Mouse (Mus musculus) adrenal gland, postnatal 36 days (tissue): ENCODE results near the gene Trappc12. TPM values are rescaled to one million over a fixed set of nuclear protein-coding genes. Genes with fewer than 3 reads are reported as not detected.
A peak's percentile ranks its signal among the peaks of the same experiment; 100 is the strongest.

Source experiments
- DNase-seq, 2 experiments: peaks; one replicate each; pipeline ENCODE4 v3.0.0; 2021; ENCODE audit warnings: mixed read lengths in 1 of 2
- long read RNA-seq, 2 experiments: library from polyadenylated mRNA; stranded (forward); transcript quantifications; one replicate each; pipeline ENCODE4 v2.0.0; 2021; ENCODE audit warnings: borderline sequencing depth in 2 of 2
- total RNA-seq, 2 experiments: library from RNA; stranded (reverse); gene quantifications; 2 replicates each; pipeline ENCODE4 v1.2.3; 2021

The Trappc12 gene
- total RNA-seq: 10 to 100 TPM; 35.8 to 43.0 TPM
- long read RNA-seq, experiment 1, transcript Trappc12-201 (12 exons, 3,377 nt): minor isoform, 7 of 37 reads
- long read RNA-seq, experiment 1, transcript Trappc12-202 (12 exons, 3,230 nt): major isoform, 13 of 37 reads
- long read RNA-seq, experiment 1, partial matches to known transcripts: 15 of 37 reads
- long read RNA-seq, experiment 1, other reads (novel, unspliced or antisense): 2 of 37 reads
- long read RNA-seq, experiment 2, transcript Trappc12-201 (12 exons, 3,377 nt): major isoform, 7 of 19 reads
- long read RNA-seq, experiment 2, transcript Trappc12-202 (12 exons, 3,230 nt): major isoform, 7 of 19 reads
- long read RNA-seq, experiment 2, partial matches to known transcripts: 2 of 19 reads
- long read RNA-seq, experiment 2, other reads (novel, unspliced or antisense): 3 of 19 reads

GRCm38 (mm10) chr12:28750021-28750633 is at the start of gene Trappc12:
Gene Trappc12, minus strand, starts transcription at chr12:28750472.
- peak; percentile 89 to 94 for DNase-seq

DNA sequence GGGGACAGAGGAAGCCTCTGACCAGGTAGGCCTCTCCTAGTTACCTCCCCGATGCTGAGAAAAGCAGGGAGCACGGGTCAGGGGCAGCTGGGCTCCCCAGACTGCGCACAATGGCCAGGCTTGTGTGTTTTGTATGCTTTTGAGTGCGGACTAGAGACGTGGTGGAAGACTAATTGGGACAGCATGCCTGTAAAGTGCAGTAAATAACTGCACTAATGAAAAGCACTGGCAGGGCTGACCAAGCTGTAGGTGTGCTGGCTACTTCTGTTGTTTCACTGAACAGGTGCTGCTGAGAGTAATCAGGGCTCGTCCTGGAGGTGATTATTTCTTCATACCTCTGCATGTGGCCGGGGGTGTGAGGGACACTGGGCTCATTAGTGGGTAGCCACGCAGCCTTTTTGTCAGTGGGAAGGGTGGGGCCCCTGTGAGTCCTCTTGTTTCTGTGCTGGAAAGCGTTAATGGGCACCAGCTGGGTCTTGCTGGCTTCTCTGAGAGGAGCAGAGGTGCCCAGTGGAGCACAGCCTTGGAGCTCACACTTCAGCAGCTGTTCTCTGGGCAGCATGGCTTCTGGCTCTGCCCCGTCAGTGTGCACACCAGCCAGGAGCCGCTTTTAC is 49.6 kb upstream of the Trappc12 start:
- DNase-seq: no peak

DNA sequence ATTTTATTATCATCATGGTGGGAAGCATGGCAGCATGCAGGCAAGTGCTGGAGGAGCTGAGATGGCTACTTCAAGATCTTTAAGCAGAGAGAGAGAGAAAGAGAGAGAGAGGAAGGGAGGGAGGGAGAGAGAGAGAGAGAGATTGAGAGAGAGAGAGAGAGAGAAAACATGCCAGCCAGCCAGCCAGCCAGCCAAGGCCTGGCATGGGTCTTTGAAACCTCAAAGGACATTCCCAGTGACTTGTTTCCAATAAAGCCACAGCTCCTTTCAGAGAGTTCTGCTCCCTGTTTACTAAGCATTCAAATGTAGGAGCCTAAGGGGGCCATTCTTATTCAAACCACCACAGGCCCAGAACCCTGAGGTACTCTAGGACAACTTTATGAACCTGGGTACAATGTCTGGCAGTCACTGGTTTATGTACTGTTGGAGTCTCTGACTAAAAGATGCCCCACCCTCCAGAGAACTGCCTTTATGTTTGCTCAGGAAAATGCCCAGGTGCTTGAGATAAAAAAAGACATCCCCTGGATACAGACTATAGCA is 46.7 kb upstream of the Trappc12 start:
- DNase-seq: no peak

DNA sequence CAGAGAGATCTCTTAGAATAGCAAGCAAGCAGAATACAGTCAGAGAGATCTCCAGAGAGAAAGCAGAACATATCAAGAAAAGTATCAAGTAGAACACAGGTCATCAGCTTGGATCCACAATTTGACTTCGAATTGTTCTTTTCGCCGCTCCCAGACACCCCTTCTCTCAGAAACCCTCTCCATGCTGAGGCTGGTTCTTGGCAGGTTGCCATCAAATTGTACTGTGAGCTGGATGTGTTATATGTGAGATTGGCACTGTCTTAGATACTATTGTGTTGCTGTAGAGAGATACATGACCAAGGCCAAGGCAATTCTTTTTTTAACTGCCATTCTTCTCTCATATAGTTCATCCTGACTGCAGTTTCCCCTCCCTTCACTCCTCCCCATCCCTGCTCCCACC is 44.8 kb upstream of the Trappc12 start:
- no peak for DNase-seq

- DNase-seq: no peak
Measured at GRCm38 (mm10) chr12:28793715-28794114, 43.4 kb upstream of the Trappc12 start.

GRCm38 (mm10) chr12:28792613-28793012 is 42.3 kb upstream of the Trappc12 start:
- DNase-seq: no peak

DNA sequence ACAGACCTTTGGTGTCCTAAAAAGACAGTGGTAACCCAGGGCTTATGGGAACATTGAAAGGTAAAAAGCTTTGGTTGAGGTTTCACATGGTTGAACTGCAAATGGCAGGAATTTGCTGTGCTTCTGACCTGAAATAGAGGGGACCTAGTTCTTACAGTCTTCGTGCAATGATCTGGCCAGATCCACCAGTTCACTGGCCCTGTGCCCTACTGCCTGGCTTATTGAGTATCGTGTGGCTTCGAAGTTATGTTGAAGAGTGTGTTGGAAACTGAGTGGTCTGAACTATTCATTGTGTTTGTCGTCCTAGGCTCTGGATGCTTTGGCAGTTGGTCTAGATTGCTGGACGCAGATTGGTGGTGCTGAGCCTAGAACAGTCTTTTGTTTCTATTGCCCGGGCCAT is 36.0 kb upstream of the Trappc12 start:
- DNase-seq: no peak

- DNase-seq: no peak
Measured at GRCm38 (mm10) chr12:28785299-28785698, 35.0 kb upstream of the Trappc12 start.

- no peak for DNase-seq
Measured at GRCm38 (mm10) chr12:28784864-28785263, 34.6 kb upstream of the Trappc12 start.

DNA sequence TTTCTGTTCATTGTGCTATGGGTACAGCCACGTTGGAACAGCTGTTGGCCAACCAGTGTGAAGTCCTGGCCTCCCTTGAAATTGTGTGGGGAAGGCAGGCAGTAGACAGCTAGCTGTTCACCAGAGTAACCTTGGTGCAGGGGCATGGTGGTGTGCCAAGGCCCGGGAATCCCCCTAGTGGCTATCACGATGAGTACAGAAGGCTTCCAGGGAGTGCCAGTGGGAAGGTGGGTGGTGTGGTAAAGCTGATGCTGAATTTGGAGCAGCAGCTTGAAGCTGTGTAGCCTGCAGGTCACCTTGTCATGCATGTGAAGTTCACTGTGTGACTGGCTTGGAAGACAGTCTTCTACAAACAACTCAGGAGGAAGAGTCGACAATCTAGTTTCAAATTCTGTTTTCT is 34.1 kb upstream of the Trappc12 start:
- DNase-seq: peak; percentile 57 to 60

- no peak for DNase-seq
Measured at GRCm38 (mm10) chr12:28782637-28783036, 32.4 kb upstream of the Trappc12 start.

GRCm38 (mm10) chr12:28780180-28780579 is 29.9 kb upstream of the Trappc12 start:
- DNase-seq: no peak

GRCm38 (mm10) chr12:28775627-28776026 is 25.4 kb upstream of the Trappc12 start:
- no peak for DNase-seq

GRCm38 (mm10) chr12:28775120-28775519 is 24.8 kb upstream of the Trappc12 start:
- DNase-seq: no peak

DNA sequence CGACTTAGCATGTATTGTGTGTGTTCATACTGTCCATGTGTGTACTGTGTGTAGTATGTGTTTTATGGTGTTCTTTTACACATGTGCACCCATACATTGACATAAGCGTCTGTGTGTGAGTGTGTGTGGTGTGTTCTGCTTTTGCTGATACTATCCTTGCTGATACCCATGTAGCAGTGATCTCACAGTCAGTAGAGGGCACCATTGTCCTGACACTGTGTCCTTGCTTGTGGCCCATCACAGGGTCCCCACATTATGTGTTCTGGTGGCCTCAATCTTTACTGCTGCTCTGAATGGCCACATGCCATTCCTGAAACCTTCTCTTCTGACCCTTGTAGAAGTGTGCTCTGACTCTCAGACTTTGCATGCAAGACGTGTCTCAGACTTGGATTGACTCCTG is 23.5 kb upstream of the Trappc12 start:
- no peak for DNase-seq

- no peak for DNase-seq
Measured at GRCm38 (mm10) chr12:28769953-28770352, 19.7 kb upstream of the Trappc12 start.

- DNase-seq: no peak
Measured at GRCm38 (mm10) chr12:28756019-28756418, 5.7 kb upstream of the Trappc12 start.

GRCm38 (mm10) chr12:28751508-28752263 is 1.4 kb upstream of the Trappc12 start, which contains the start of gene Eipr1:
Gene Eipr1, plus strand, starts transcription at chr12:28751803.
- DNase-seq: peak; percentile 90

DNA sequence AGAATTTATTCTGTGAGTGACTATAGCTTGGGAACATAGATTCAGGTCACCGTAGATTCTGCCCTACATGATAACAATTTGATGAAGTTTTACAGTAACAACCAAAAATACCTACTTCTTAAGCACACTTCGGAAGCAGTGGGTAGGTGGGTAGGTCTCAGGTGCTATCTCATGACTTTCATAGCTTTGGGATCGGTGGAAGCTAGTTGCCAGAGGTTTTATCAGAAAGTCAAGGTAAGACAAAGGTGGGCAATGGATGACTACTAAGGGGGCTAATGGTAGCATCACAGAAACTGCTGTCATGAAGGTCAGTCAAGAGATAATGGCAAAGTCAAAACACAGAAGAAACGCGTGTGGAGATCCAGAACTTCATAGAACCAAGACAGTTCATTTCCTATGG is 604 bp upstream of the Trappc12 start:
- no peak for DNase-seq

DNA sequence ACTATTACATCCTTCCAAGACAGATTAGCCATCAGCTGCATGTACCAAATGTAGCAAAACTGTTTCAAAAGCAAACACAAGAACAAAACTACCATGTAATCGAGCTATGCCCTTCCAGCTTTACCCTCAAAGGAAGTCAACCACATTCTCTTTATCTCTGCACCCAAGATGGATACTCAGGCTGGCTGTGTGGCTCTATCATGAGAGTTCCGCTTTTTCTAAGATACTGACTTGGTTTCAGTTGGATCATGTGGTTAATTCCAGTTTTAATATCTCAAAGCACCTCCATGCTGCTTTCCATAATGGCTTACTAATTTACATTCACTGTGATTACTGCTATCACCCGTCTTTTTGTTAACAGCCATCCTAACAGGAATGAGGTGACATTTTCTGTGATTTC is 6.9 kb downstream of the Trappc12 start:
- no peak for DNase-seq

DNA sequence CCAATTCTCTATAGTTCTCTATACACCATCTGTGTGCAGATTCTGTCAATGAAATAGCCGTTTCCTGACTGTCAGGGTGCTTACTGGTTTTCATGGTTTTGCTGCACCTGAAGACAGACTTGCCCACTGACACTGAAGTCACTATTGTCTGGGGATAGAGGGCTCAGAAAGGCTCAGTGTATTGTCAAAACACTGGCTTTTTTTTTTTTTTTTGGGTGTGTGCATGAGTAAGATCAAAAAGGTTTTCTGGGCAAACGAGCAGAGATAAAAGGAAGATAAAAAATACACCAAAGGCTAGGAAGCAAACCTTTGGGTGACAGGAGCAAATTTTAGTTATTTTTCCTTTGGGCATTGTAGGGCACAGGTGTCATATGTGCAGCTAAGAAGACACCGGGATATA is 15.0 kb downstream of the Trappc12 start:
- no peak for DNase-seq

- no peak for DNase-seq
Measured at GRCm38 (mm10) chr12:28734271-28734670, 16.0 kb downstream of the Trappc12 start.
